Mouse (Mus musculus) heart, embryonic 16.5 days (tissue): ENCODE results near the gene Hist1h4a. TPM values are rescaled to one million over a fixed set of nuclear protein-coding genes. Genes with fewer than 3 reads are reported as not detected.
A peak's percentile ranks its signal among the peaks of the same experiment; 100 is the strongest.

ENCODE experiments used
- ATAC-seq: fragments of 200-750 bp; cut with Nextera tagmentation; replicated peaks from 2 replicates; pipeline ENCODE4 v1.8.0; 2017; ENCODE audit warnings: moderate number of reproducible peaks; ENCODE audit not compliant: insufficient read depth, low FRiP score; ENCODE audit errors: extremely low read depth
- H3K27ac ChIP-seq: fragments of 300-500 bp; sonication (generic); 2 replicates; pipeline ENCODE4 v1.5.1; 2014; ENCODE audit warnings: mild to moderate bottlenecking, low read length, control low read depth, moderate library complexity
- H3K27me3 ChIP-seq: fragments of 300-500 bp; sonication (generic); 2 replicates; pipeline ENCODE4 v1.6.1; 2014; ENCODE audit warnings: low read length, mixed read lengths; ENCODE audit not compliant: control insufficient read depth, insufficient read depth
- H3K36me3 ChIP-seq: fragments of 300-500 bp; sonication (generic); 2 replicates; pipeline ENCODE4 v1.6.1; 2014; ENCODE audit not compliant: control insufficient read depth, insufficient read depth
- H3K4me1 ChIP-seq: fragments of 300-500 bp; sonication (generic); 2 replicates; pipeline ENCODE4 v1.6.1; 2014; ENCODE audit warnings: low read length, mixed read lengths; ENCODE audit not compliant: control insufficient read depth, insufficient read depth
- H3K4me2 ChIP-seq: fragments of 300-500 bp; sonication (generic); 2 replicates; pipeline ENCODE4 v1.6.1; 2014; ENCODE audit warnings: low read depth, mild to moderate bottlenecking, control low read depth, low read length
- H3K4me3 ChIP-seq: fragments of 300-500 bp; sonication (generic); 2 replicates; pipeline ENCODE4 v1.5.1; 2014; ENCODE audit warnings: mild to moderate bottlenecking, control low read depth, low read length
- H3K9ac ChIP-seq: fragments of 300-500 bp; sonication (generic); 2 replicates; pipeline ENCODE4 v1.6.1; 2014; ENCODE audit warnings: low read length, control low read depth
- H3K9me3 ChIP-seq: fragments of 300-500 bp; sonication (generic); replicated peaks from 2 replicates; pipeline ENCODE4 v1.6.1; 2016; ENCODE audit warnings: low read length; ENCODE audit not compliant: control insufficient read depth
- WGBS: fragments of 180-500 bp; shearing (Covaris S2); extraction: QIAGEN DNeasy Blood & Tissue Kit; methylation state at CpG from one replicate; pipeline ENCODE4 v1.1.7; 2014; 5-methylcytosine and 5-hydroxymethylcytosine counted together
- polyA plus RNA-seq: library from polyadenylated mRNA; unstranded; fragments of >200 nt; fragmentation: Nextera tagmentation; extraction: Ambion mirVana; gene quantifications from 2 replicates; pipeline ENCODE4 v1.2.1, GENCODE M21; 2015

Gene Hist1h4a
- polyA plus RNA-seq, 1 experiment from 2014 or later = 0.32 TPM

DNA sequence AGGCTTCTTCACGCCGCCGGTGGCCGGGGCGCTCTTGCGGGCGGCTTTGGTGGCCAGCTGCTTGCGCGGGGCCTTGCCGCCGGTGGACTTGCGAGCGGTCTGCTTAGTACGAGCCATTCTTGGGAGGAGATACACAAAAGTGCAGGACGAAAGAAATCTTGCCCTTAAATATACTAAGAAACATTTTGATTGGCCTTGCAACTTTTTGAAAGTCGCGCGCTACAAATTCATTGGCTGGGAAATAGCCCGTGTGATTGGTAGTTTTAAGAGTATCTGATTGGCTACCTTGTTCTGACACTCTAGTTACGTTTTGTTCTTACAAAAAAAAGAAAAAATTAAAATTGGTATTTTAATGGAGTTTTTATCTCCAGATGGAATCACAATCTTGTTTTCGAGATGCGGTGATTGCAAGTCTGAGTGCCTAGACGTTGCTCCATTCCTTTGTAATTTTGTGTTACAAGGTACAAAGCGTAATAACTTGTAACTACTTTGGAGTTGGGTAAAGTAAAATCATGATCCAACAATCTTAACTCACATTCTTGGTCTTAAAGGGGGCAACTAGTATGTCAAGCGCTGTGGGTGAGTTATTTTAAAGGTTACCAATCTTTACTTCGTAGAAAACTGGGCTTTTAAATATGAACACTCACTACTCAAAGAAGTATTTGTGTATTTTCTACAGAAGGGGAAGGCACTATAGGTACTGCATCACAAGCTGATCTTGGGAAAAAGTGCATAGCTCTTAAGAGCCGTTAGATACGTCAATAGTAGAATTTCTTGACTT, 15.5 kb downstream of the Hist1h4a start, which contains the start of gene Hist1h3c:
Gene Hist1h3c (minus strand): TSS at position 222 of the 781 bp plus-strand sequence.
- Histone ChIP-seq H3K9me3 (no peaks in the 10 kb centered on the region), H3K27me3 (no peaks in the 10 kb centered on the region), H3K9ac (peak within 1 kb of the TSS; percentile 77), H3K36me3 (no peaks in the 10 kb centered on the region), H3K27ac (peak within 1 kb of the TSS; percentile 99), H3K4me2 (peak within 1 kb of the TSS; percentile 77), H3K4me1 (peaks cover 23% of the 10 kb centered on the region), H3K4me3 (peak within 1 kb of the TSS; percentile 56)
- ATAC-seq = peak; percentile 52
- WGBS = under 1% methylated on average over 28 of the region's 28 CpGs

DNA sequence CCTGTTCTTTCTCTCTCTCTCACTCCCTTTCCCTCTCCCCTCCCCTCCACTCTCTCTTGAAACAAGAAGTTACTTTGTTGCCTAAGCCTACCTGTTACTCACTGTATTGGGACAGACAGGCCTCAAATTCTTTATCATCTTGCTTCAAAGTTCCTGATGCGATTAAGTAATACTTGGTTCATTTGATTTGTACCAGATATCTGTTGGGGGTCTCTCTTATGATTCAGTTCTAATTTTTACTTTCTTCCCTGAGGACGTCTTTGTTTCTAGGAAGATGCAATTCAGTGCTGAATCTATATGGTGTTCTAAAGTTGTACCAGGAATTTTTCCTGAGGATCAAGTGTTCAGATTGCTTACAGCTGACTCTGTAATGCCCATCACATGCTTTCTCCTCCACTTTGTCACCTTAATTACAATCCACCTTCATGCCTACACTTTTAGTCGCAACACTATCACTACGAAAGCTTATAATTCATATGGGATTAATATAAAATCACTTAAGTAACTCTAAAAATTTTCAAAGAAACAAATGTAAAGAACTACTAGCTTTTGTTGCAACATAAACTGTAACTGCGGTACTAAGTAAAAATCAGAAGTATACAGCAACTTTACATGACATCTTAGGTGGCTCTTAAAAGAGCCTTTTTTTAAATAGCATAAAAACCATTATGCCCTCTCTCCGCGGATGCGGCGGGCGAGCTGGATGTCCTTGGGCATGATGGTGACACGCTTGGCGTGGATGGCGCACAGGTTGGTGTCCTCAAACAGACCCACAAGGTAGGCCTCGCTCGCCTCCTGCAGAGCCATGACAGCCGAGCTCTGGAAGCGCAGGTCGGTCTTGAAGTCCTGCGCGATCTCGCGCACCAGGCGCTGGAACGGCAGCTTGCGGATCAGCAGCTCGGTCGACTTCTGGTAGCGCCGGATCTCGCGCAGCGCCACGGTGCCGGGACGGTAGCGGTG, 16.3 kb downstream of the Hist1h4a start:
- Histone ChIP-seq H3K27ac (peak overlapping the region; percentile 67), H3K9ac (peak overlapping the region; percentile 72), H3K27me3 (no peaks in the 10 kb centered on the region), H3K4me1 (peaks cover 27% of the 10 kb centered on the region), H3K4me3 (peak overlapping the region; percentile 56), H3K4me2 (peak overlapping the region; percentile 77), H3K9me3 (no peaks in the 10 kb centered on the region), H3K36me3 (no peaks in the 10 kb centered on the region)
- ATAC-seq = no peak
- 4% methylated on average over 19 of the region's 36 CpGs for WGBS

DNA sequence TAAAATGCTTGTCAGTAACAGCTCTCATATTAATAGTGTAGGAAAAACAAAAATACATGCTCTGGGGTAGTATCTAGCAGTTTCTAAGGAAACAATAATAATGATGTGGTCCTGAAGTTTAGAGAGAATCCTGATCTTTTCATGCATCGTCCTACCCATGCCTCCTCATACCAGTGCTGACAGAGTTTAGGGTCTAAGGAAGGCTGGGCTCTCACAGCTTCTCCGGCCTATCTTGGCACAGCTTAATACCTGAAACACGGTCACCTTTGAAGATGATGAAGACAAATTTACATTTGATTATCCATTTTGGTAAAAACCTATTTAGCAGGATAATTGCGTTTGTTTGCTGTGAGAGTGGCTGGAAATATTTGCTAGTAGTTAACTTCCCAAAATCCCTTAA, 17.1 kb downstream of the Hist1h4a start:
- H3K4me3 ChIP-seq = peak overlapping the region; percentile 56
- H3K9ac ChIP-seq = no peak overlapping the region
- WGBS = 40% methylated on average over 4 of the region's 4 CpGs
- no peaks in the 10 kb centered on the region for H3K27me3 ChIP-seq
- peaks cover 27% of the 10 kb centered on the region for H3K4me1 ChIP-seq
- ATAC-seq = no peak
- H3K27ac ChIP-seq = peak overlapping the region; percentile 59
- H3K9me3 ChIP-seq = no peaks in the 10 kb centered on the region
- peak overlapping the region; percentile 77; the same call in 1 of the 2 replicates for H3K4me2 ChIP-seq
- H3K36me3 ChIP-seq = no peaks in the 10 kb centered on the region

DNA sequence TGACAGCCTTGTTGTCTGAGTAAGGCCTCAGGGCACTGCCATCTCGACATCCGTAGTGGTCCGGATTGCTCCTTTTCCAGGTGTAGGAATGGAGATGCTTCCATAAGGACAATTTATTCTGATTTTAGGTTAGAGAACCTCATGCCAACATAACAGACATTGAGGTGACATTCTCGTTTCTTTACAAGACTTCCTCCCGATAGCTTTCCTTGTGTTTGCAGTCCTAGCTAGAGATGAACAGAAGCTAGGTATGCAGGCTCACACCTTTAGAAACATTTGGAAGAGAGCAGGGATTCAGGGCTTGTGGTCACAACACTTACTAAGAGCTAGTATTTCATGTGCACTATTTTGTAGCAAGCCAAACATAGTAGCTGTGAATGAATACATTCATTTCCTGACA, 17.8 kb downstream of the Hist1h4a start:
- peaks cover 25% of the 10 kb centered on the region for H3K4me1 ChIP-seq
- WGBS = 85% methylated on average over 5 of the region's 5 CpGs
- no peak overlapping the region for H3K4me3 ChIP-seq
- ATAC-seq = no peak
- H3K27me3 ChIP-seq = no peaks in the 10 kb centered on the region
- H3K4me2 ChIP-seq = no peak overlapping the region
- H3K27ac ChIP-seq = no peak overlapping the region
- no peaks in the 10 kb centered on the region for H3K36me3 ChIP-seq
- no peaks in the 10 kb centered on the region for H3K9me3 ChIP-seq
- H3K9ac ChIP-seq = no peak overlapping the region

DNA sequence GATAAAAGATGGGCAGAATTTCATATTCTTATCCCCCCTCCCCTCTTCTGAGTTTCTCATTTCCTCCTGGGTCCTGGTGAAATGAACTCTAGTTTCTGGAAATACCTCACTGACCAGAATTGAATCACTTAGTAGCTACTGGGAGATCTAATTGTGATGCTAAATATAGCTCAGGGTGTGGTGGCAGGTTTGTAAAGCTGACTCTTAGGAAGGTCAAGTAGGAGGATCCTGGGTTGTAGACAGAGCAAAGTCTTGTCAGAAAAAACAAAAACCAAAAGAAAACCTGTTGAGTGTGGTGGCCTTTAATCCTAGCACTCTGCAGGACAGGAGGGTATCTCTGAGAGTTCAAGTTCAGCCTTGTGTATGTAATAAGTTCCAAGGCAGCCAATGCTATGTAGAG, 19.0 kb downstream of the Hist1h4a start:
- no peak for ATAC-seq
- Histone ChIP-seq H3K4me3 (no peak overlapping the region), H3K4me2 (no peak overlapping the region), H3K27me3 (no peaks in the 10 kb centered on the region), H3K27ac (peak overlapping the region; percentile 42; the same call in 1 of the 2 replicates), H3K9me3 (no peaks in the 10 kb centered on the region), H3K36me3 (no peaks in the 10 kb centered on the region), H3K9ac (no peak overlapping the region), H3K4me1 (peaks cover 18% of the 10 kb centered on the region)

DNA sequence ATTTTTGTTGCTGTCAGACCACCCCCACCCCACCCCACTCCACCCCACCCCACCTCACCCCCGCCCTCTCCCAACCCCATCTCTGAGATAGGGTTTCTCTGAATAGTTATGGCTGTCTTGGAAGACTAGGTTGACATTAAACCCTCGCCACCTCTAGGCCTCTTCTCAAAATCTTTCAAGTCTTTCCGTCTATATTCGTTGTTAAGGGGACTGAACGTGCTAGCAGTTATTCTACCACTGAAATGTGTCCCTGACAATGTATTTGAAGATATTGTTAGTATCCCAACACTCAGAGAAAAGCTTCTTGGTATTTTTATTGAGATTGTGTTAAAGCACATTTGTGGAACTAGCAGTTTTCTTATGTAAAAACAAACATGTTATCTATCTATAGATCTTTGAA, 20.1 kb downstream of the Hist1h4a start:
- Histone ChIP-seq H3K27ac (peak overlapping the region; percentile 39), H3K9me3 (no peaks in the 10 kb centered on the region), H3K4me1 (peaks cover 18% of the 10 kb centered on the region), H3K4me3 (no peak overlapping the region), H3K4me2 (peak overlapping the region; percentile 95), H3K27me3 (no peaks in the 10 kb centered on the region), H3K36me3 (no peaks in the 10 kb centered on the region), H3K9ac (no peak overlapping the region)
- no peak for ATAC-seq
- 54% methylated on average over 5 of the region's 5 CpGs for WGBS

DNA sequence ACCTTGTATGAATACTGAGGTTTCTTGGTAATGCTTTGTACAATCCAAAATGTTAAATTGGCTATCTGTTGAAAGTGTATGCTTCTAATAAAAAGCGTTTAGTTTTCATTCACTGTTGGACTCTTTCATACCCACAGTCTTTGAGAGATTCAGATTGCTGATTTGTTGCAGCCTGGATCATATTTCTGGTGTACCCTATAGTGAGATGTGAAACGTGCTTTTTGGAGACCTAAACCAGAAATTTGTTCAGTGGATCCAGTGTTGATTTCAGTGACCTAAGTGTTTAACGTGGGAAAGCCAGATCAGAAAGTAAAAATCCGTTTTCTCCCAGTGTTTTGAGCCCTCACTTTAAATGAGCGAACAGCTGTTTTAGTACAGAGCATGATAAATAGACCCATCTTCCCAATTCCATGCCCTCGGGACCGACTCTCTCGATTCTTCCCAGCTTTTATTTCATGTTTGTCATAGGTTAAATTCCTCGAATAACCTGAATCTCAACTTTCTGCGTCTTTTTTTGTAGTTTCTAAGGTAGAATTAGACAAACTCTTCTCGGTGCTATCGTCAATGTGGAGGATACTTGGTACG, 20.7 kb downstream of the Hist1h4a start:
- ATAC-seq = no peak
- H3K4me1 ChIP-seq = peaks cover 18% of the 10 kb centered on the region
- 28% methylated on average over 13 of the region's 13 CpGs for WGBS
- peak overlapping the region; percentile 74 for H3K4me3 ChIP-seq
- H3K9me3 ChIP-seq = no peaks in the 10 kb centered on the region
- H3K27ac ChIP-seq = peak overlapping the region; percentile 99
- no peaks in the 10 kb centered on the region for H3K27me3 ChIP-seq
- peak overlapping the region; percentile 92 for H3K9ac ChIP-seq
- H3K4me2 ChIP-seq = peak overlapping the region; percentile 95
- H3K36me3 ChIP-seq = no peaks in the 10 kb centered on the region

DNA sequence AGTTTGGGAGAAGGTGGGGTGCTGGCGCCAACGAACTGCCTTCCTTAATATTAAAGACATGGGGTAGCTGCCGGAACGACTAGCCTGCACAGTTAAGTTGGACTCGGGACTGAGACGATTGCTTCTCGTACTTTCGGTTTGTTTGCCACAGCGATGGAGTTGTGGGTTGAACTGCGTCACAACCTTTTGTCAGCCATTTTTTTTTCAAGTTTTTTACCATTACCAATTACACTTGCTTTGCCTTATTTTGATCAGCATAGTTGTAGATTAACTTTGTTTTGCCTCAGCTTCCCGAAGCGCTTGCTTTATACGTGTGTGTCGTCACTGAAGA, 21.1 kb downstream of the Hist1h4a start:
- WGBS = 2% methylated on average over 14 of the region's 14 CpGs
- Histone ChIP-seq H3K9me3 (no peaks in the 10 kb centered on the region), H3K36me3 (no peaks in the 10 kb centered on the region), H3K9ac (peak overlapping the region; percentile 92), H3K4me1 (peaks cover 18% of the 10 kb centered on the region), H3K27me3 (no peaks in the 10 kb centered on the region), H3K4me3 (peak overlapping the region; percentile 74), H3K27ac (peak overlapping the region; percentile 99), H3K4me2 (peak overlapping the region; percentile 95)
- ATAC-seq = peak; percentile 4; the same call in 1 of the 2 replicates
